Mouse (Mus musculus): ENCODE data around the gene Olfr237-ps1. TPM values are rescaled to one million over a fixed set of nuclear protein-coding genes. Genes with fewer than 3 reads are reported as not detected.

Gene Olfr237-ps1
- not detected for total RNA-seq (2023)

GRCm38 (mm10) chr6:43146267-43146666 is at the start of gene Olfr237-ps1:
Gene Olfr237-ps1 (plus strand): TSS chr6:43146567.

GRCm38 (mm10) chr6:43106069-43106468 is 40.3 kb upstream of the Olfr237-ps1 start, which contains the start of gene Olfr441:
Gene Olfr441 (plus strand): TSS chr6:43106369.

GRCm38 (mm10) chr6:43162982-43163381 is 16.6 kb downstream of the Olfr237-ps1 start, which contains the start of gene Olfr437:
Gene Olfr437 (plus strand): TSS chr6:43163282.

GRCm38 (mm10) chr6:43171840-43172239 is 25.5 kb downstream of the Olfr237-ps1 start, which contains the start of gene Olfr13:
Gene Olfr13 (plus strand): TSS chr6:43172140.

GRCm38 (mm10) chr6:43196781-43197180 is 50.4 kb downstream of the Olfr237-ps1 start, which contains the start of gene Olfr435:
Gene Olfr435 (plus strand): TSS chr6:43197146.

Other genes with a start within 250 kb of the Olfr237-ps1 start
- not detected for gene Olfr447, start 237.7 kb upstream of the Olfr237-ps1 start, total RNA-seq (2023)
- gene Olfr446, start 225.2 kb upstream of the Olfr237-ps1 start, total RNA-seq (2023), result not detected
- not detected for gene Olfr444, start 197.5 kb upstream of the Olfr237-ps1 start, total RNA-seq (2023)
- gene Olfr441, start 40.2 kb upstream of the Olfr237-ps1 start, total RNA-seq (2023), result not detected
- gene Olfr437, start 16.7 kb downstream of the Olfr237-ps1 start, total RNA-seq (2023), result not detected
- gene Olfr13, start 25.6 kb downstream of the Olfr237-ps1 start, total RNA-seq (2023), result not detected
- gene Olfr435, start 50.6 kb downstream of the Olfr237-ps1 start, total RNA-seq (2023), result not detected
- gene Olfr434, start 66.5 kb downstream of the Olfr237-ps1 start, total RNA-seq (2023), result not detected
- not detected for gene Olfr47, start 85.0 kb downstream of the Olfr237-ps1 start, total RNA-seq (2023)
- gene Arhgef5, start 119.0 kb downstream of the Olfr237-ps1 start, total RNA-seq (2023), result 1 to 10 TPM in 1 of 2 experiments, under 1 TPM in 1; 0.44 to 1.4 TPM
- not detected for gene Nobox, start 163.0 kb downstream of the Olfr237-ps1 start, total RNA-seq (2023)